Mouse (Mus musculus) spleen, postnatal 4 days (tissue): Measurements from ENCODE around the gene Sstr2.

ENCODE experiments used
- DNase-seq, 2 experiments: peaks; one replicate each; pipeline ENCODE4 v3.0.0; 2022; ENCODE audit warnings: low spot score in 2 of 2

The Sstr2 gene

DNA sequence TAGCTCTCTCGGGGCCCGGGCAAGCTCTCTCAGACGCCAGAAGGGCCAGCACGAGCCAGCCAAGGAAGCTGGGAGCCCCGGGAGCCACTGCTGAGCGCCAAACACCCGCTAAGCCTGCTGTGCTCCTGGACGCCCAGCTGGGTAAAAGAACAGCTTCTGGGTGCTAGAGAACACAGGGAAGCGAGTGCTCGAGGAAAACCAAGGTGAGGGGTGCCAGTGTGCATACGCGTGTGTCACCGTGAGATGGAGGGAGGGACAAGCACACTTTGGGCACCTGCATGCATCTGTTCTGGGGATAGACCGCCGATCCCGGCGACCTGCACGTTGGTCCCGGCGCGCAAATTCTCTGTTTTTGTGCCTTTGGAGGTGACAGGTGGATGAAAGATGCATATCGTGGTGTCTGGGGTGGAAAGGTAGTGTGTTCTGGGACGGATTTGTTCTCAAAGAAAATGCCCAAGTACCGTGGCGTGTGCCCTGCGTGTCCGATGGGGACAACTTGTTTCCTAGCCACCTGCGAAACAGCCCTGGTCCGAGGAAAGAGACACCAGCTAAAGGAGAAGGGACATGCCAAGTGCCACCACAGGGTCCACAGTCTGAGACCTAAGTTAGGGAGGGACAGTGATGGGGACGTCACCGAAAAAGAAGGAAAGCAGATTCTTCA, 408 bp downstream of the Sstr2 start:
- no peak for DNase-seq

GRCm38 (mm10) chr11:113621001-113621400, 1.9 kb downstream of the Sstr2 start:
- DNase-seq: no peak

GRCm38 (mm10) chr11:113622028-113622427, 2.9 kb downstream of the Sstr2 start:
- no peak for DNase-seq

DNA sequence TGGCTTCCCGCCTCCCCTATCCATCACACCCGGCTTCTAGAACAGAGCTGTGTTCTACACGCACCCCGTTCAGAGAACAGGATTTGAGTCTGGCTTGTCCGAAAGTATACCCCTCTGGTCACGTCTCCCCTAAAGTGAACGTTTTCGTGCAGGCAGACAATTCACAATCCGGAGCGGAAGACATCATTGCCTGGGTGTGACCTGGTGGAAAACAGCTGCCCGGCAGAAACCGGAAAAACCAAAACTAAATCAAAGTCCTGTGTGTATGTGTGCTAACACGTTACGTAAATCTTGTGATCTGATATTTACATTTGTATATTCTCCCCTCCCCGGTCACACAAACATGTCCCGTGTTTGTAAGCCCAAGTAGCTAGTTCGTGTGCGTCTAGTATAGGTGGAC, 6.3 kb downstream of the Sstr2 start:
- DNase-seq: no peak

DNA sequence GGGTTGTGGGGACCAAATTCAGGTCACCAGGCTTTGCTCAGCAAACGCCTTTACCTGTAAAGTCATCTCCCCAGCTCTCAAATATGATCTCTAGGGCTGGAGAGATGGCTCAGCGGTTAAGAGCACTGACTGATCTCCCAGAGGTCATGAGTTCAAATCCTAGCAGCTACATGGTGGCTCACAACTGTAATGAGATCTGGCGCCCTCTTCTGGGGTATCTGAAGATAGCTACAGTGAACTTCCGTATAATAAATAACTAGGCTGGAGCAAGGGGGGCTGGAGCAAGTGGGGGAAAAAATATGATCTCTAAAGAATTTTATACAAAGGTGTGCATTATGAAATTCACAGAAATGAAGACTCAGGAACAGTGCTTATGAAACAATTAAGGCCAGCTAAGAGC, 8.6 kb downstream of the Sstr2 start:
- no peak for DNase-seq

DNA sequence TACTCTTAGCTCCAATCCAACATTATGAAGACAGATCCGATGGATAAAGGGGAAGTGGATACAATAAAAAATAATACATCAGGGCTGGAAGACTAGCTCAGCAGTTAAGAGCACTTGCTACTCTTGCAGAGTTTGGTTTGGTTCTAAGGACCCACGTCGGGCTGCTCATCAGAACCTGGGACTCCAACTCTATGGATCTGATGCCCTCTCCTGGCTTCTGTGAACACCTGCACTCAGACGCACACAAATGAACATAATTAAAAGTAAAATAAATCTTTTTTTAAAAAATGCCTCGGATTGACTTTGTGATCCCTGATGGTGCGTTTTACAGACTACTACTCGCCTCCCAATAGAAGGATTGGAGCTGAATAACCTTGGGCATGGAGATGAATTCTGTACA, 11.5 kb downstream of the Sstr2 start:
- no peak for DNase-seq

DNA sequence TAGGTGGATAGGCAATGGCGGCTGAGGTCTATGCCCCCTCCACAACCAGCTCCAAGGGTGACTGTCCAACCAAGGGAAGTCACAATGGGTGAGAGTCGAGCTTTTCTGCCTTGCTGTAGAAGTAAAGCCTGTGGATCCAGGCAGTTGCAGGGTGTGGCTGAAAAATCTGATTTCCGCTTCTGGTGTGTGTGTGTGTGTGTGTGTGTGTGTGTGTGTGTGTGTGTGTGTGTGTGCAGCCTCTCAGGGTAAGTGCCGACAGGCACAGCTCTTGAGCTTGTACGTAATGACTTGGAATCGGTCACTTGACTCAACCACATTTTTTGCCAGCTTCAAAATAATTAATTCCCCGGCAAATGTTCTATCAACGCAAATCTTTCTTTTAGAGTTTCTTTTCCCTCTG, 12.2 kb downstream of the Sstr2 start:
- no peak for DNase-seq

- no peak for DNase-seq
These were observed 12.7 kb downstream of the Sstr2 start for GRCm38 (mm10) chr11:113631862-113632261.

GRCm38 (mm10) chr11:113632303-113632702, 13.2 kb downstream of the Sstr2 start:
- no peak for DNase-seq

- DNase-seq: no peak
These were observed 14.3 kb downstream of the Sstr2 start for GRCm38 (mm10) chr11:113633398-113633797.

GRCm38 (mm10) chr11:113634699-113635121, 15.6 kb downstream of the Sstr2 start:
- DNase-seq: no peak

DNA sequence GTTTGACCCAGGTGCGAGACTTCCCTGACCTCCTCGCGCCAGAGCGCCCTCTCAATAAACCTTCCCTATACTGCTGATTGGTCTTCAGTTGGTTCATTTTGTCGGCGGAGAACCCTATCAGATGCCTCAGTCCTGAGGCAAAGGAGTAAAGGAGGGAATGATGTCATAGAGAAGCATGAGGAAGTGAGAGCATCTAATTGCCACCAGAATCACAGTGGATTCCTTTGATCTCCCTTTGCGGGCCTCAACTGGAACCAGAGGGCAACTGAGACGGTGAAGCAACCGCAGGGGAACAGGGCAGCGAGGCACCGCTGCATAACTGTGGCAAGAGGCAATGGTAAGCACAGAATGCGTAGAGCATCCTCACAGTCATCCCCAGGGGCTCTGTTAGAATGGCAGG, 19.5 kb downstream of the Sstr2 start:
- DNase-seq: no peak

GRCm38 (mm10) chr11:113645181-113645580, 26.0 kb downstream of the Sstr2 start:
- no peak for DNase-seq

GRCm38 (mm10) chr11:113648152-113648551, 29.0 kb downstream of the Sstr2 start:
- DNase-seq: peak; percentile 85 to 97

GRCm38 (mm10) chr11:113648690-113649352, 29.7 kb downstream of the Sstr2 start, which contains the start of gene Cog1:
Gene Cog1 (plus strand): TSS chr11:113649169.
- DNase-seq: no peak

DNA sequence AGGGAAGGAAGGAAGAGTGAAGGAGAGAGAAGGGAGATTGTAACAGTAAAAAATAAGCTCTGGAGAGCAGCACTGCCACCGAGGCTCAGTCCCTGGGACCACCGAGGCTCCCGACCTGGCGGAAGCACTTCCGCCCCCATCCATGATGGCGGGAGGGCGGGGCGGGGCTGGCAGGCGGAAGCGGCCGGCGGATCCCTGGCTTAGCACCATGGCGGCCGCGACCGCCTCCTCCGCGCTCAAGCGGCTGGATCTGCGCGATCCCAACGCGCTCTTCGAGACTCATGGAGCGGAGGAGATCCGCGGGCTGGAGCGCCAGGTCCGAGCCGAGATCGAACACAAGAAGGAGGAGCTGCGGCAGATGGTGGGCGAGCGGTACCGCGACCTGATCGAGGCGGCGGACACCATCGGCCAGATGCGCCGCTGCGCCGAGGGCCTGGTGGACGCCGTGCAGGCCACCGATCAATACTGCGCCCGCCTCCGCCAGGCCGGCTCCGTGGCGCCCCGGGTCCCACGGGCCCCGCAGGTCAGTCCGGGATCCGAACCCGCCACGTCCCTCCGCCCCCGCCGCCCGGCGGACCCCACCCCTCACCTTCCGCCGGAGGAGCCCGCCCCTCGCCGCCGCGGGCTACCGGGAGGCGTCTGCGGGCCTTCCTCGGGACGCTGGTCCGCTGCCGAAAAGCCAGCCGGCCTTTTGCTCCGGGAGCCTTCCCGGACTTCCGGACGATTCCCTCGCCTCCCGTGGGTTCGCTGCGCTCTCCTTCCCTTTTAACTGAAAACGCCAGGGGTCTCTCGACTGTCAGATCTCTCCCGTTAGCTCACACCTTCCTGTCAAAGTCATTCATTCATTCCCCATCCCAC, 30.4 kb downstream of the Sstr2 start, which contains the start of gene Slc39a11:
TSS of gene Slc39a11 (minus strand) at position 727 of the 858 bp plus-strand sequence.
- DNase-seq: peak; percentile 67 to 87

- DNase-seq: peak in 1 of 2 experiments; percentile 55
These were observed 32.2 kb downstream of the Sstr2 start for GRCm38 (mm10) chr11:113651206-113651906.

GRCm38 (mm10) chr11:113651907-113652273, 32.7 kb downstream of the Sstr2 start:
- no peak for DNase-seq

GRCm38 (mm10) chr11:113652516-113652915, 33.4 kb downstream of the Sstr2 start:
- DNase-seq: no peak

DNA sequence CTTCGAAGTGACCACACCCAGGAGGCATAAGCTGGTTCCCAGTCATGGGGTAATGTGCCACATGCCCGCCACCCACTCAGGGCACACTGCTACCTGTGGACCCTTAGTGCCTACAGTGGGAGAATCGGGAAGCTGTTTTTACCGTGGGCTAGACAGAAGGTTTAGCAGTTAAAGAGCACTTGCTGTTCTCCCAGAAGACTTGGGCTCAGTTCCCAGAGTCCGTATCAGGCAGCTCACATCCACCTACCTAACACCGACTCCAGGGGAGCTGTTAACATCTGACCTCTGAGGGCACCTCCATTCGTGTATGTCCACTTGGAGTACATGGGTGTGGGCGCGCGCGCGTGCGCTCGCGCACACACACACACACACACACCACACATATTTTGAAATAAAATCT, 35.0 kb downstream of the Sstr2 start:
- DNase-seq: no peak

- no peak for DNase-seq
These were observed 35.6 kb downstream of the Sstr2 start for GRCm38 (mm10) chr11:113654561-113655270.
